Mouse (Mus musculus) kidney, embryonic 14.5 days (tissue): ENCODE data around the gene Adprhl2. TPM values are rescaled to one million over a fixed set of nuclear protein-coding genes. Genes with fewer than 3 reads are reported as not detected.

ENCODE experiments used
- ATAC-seq: fragments of 200-750 bp; cut with Nextera tagmentation; 2 replicates; pipeline ENCODE4 v1.8.0; 2017; ENCODE audit warnings: moderate number of reproducible peaks, mild to moderate bottlenecking, moderate TSS enrichment, moderate library complexity; ENCODE audit not compliant: low FRiP score, low TSS enrichment
- H3K27ac ChIP-seq: fragments of 300-500 bp; sonication (generic); 2 replicates; pipeline ENCODE4 v1.5.1; 2014; ENCODE audit warnings: low read depth, mild to moderate bottlenecking, low read length, moderate library complexity, mixed read lengths
- H3K27me3 ChIP-seq: fragments of 300-500 bp; sonication (generic); 2 replicates; pipeline ENCODE4 v1.6.1; 2014; ENCODE audit warnings: mild to moderate bottlenecking, low read length; ENCODE audit not compliant: control insufficient read depth, insufficient read depth
- H3K36me3 ChIP-seq: fragments of 300-500 bp; sonication (generic); 2 replicates; pipeline ENCODE4 v1.6.1; 2014; ENCODE audit warnings: low read length, mixed read lengths; ENCODE audit not compliant: control insufficient read depth, insufficient read depth
- H3K4me1 ChIP-seq: fragments of 300-500 bp; sonication (generic); 2 replicates; pipeline ENCODE4 v1.6.1; 2014; ENCODE audit warnings: low read length, mixed read lengths; ENCODE audit not compliant: control insufficient read depth, insufficient read depth
- H3K4me2 ChIP-seq: fragments of 300-500 bp; sonication (generic); replicated peaks from 2 replicates; pipeline ENCODE4 v1.6.1; 2014; ENCODE audit warnings: low read depth, mild to moderate bottlenecking, low read length
- H3K4me3 ChIP-seq: fragments of 300-500 bp; sonication (generic); 2 replicates; pipeline ENCODE4 v1.5.1; 2014; ENCODE audit warnings: mild to moderate bottlenecking, low read length
- H3K9ac ChIP-seq: fragments of 300-500 bp; sonication (generic); 2 replicates; pipeline ENCODE4 v1.6.1; 2014; ENCODE audit warnings: low read depth, mild to moderate bottlenecking, low read length, moderate library complexity
- H3K9me3 ChIP-seq: fragments of 300-500 bp; sonication (generic); 2 replicates; pipeline ENCODE4 v1.6.1; 2016; ENCODE audit warnings: low read length; ENCODE audit not compliant: control insufficient read depth
- WGBS: fragments of 180-500 bp; shearing (Covaris S2); extraction: QIAGEN DNeasy Blood & Tissue Kit; methylation state at CpG from one replicate; pipeline ENCODE4 v1.1.7; 2014; 5-methylcytosine and 5-hydroxymethylcytosine counted together
- polyA plus RNA-seq: library from polyadenylated mRNA; unstranded; fragments of >200 nt; fragmentation: Nextera tagmentation; extraction: Ambion mirVana; gene quantifications from 2 replicates; pipeline ENCODE4 v1.2.1, GENCODE M21; 2014

Gene Adprhl2
- polyA plus RNA-seq, 1 experiment from 2014 or later: 57.6 TPM

GRCm38 (mm10) chr4:126301584-126302309, 19.8 kb downstream of the Adprhl2 start:
- peak overlapping the region; percentile 40 for H3K4me3 ChIP-seq
- peaks cover 28% of the 10 kb centered on the region for H3K4me1 ChIP-seq
- H3K9me3 ChIP-seq: no peaks in the 10 kb centered on the region
- ATAC-seq: no peak; the same call in 1 of the 2 replicates
- H3K27me3 ChIP-seq: peaks cover 49% of the 10 kb centered on the region
- 5% methylated on average over 27 of the region's 27 CpGs for WGBS
- H3K9ac ChIP-seq: peak overlapping the region; percentile 40
- H3K27ac ChIP-seq: no peak overlapping the region
- H3K4me2 ChIP-seq: peak overlapping the region; percentile 73
- no peaks in the 10 kb centered on the region for H3K36me3 ChIP-seq

GRCm38 (mm10) chr4:126300916-126301583, 20.5 kb downstream of the Adprhl2 start:
- H3K9ac ChIP-seq: peak overlapping the region; percentile 40
- WGBS: under 1% methylated on average over 50 of the region's 50 CpGs
- H3K4me2 ChIP-seq: peak overlapping the region; percentile 73
- no peak overlapping the region for H3K27ac ChIP-seq
- H3K27me3 ChIP-seq: peaks cover 49% of the 10 kb centered on the region
- H3K4me1 ChIP-seq: peaks cover 30% of the 10 kb centered on the region
- ATAC-seq: no peak; the same call in 1 of the 2 replicates
- no peaks in the 10 kb centered on the region for H3K36me3 ChIP-seq
- H3K4me3 ChIP-seq: peak overlapping the region; percentile 40
- H3K9me3 ChIP-seq: no peaks in the 10 kb centered on the region

- Histone ChIP-seq H3K4me3 (peak overlapping the region; percentile 38), H3K9me3 (no peaks in the 10 kb centered on the region), H3K9ac (peak overlapping the region; percentile 55), H3K4me2 (peak overlapping the region; percentile 62), H3K4me1 (peaks cover 26% of the 10 kb centered on the region), H3K27me3 (peaks cover 38% of the 10 kb centered on the region), H3K27ac (peak overlapping the region; percentile 7; the same call in 1 of the 2 replicates), H3K36me3 (no peaks in the 10 kb centered on the region)
- peak; percentile 34; the same call in 1 of the 2 replicates for ATAC-seq
- WGBS: 2% methylated on average over 34 of the region's 34 CpGs
These were observed 24.8 kb downstream of the Adprhl2 start for GRCm38 (mm10) chr4:126296617-126297101.

- WGBS: 34% methylated on average over 4 of the region's 4 CpGs
- Histone ChIP-seq H3K9me3 (no peaks in the 10 kb centered on the region), H3K9ac (no peak overlapping the region), H3K36me3 (no peaks in the 10 kb centered on the region), H3K4me2 (no peak overlapping the region), H3K4me3 (no peak overlapping the region), H3K27me3 (peaks cover 31% of the 10 kb centered on the region), H3K27ac (no peak overlapping the region), H3K4me1 (peaks cover 19% of the 10 kb centered on the region)
- ATAC-seq: no peak
These were observed 25.6 kb downstream of the Adprhl2 start for GRCm38 (mm10) chr4:126295937-126296336.

- Histone ChIP-seq H3K27me3 (peaks cover 23% of the 10 kb centered on the region), H3K27ac (no peak overlapping the region), H3K4me2 (no peak overlapping the region), H3K4me1 (peaks cover 12% of the 10 kb centered on the region; the same call in 1 of the 2 replicates), H3K9me3 (no peaks in the 10 kb centered on the region), H3K9ac (no peak overlapping the region), H3K4me3 (no peak overlapping the region), H3K36me3 (no peaks in the 10 kb centered on the region)
- no peak for ATAC-seq
- 73% methylated on average over 6 of the region's 6 CpGs for WGBS
These were observed 26.4 kb downstream of the Adprhl2 start for GRCm38 (mm10) chr4:126295152-126295551.

GRCm38 (mm10) chr4:126291196-126291595, 30.3 kb downstream of the Adprhl2 start:
- H3K27me3 ChIP-seq: peaks cover 25% of the 10 kb centered on the region
- no peak overlapping the region for H3K9ac ChIP-seq

GRCm38 (mm10) chr4:126290314-126290713, 31.2 kb downstream of the Adprhl2 start:
- ATAC-seq: no peak
- 86% methylated on average over 8 of the region's 8 CpGs for WGBS
- Histone ChIP-seq H3K9ac (no peak overlapping the region), H3K4me3 (no peak overlapping the region), H3K9me3 (no peaks in the 10 kb centered on the region), H3K27ac (no peak overlapping the region), H3K4me1 (peaks cover 2% of the 10 kb centered on the region; the same call in 1 of the 2 replicates), H3K36me3 (no peaks in the 10 kb centered on the region), H3K27me3 (peaks cover 32% of the 10 kb centered on the region), H3K4me2 (no peak overlapping the region)

More at GRCm38 (mm10) chr4:126291196-126291595, 30.3 kb downstream of the Adprhl2 start:
- no peak overlapping the region for H3K4me3 ChIP-seq
- peaks cover 2% of the 10 kb centered on the region; the same call in 1 of the 2 replicates for H3K4me1 ChIP-seq
- no peaks in the 10 kb centered on the region for H3K36me3 ChIP-seq
- no peaks in the 10 kb centered on the region for H3K9me3 ChIP-seq
- no peak overlapping the region for H3K4me2 ChIP-seq
- no peak for ATAC-seq
- WGBS: 29% methylated on average over 13 of the region's 13 CpGs
- H3K27ac ChIP-seq: no peak overlapping the region

- Histone ChIP-seq H3K4me1 (peaks cover 2% of the 10 kb centered on the region; the same call in 1 of the 2 replicates), H3K27me3 (peaks cover 42% of the 10 kb centered on the region), H3K27ac (no peak overlapping the region), H3K9ac (peak overlapping the region; percentile 7; the same call in 1 of the 2 replicates), H3K4me3 (no peak overlapping the region; the same call in 1 of the 2 replicates), H3K36me3 (no peaks in the 10 kb centered on the region), H3K4me2 (peak overlapping the region; percentile 69; the same call in 1 of the 2 replicates), H3K9me3 (no peaks in the 10 kb centered on the region)
- ATAC-seq: no peak
- 30% methylated on average over 17 of the region's 17 CpGs for WGBS
These were observed 33.3 kb downstream of the Adprhl2 start for GRCm38 (mm10) chr4:126288085-126288666.
